Mouse (Mus musculus): Measurements from ENCODE around the gene Edil3.
"Not testable (repeated sequence)": the region's sequence is repeated elsewhere in the genome, so short reads cannot be mapped to it uniquely, and the experiment has no call there.

Edil3 gene

GRCm38 (mm10) chr13:88938564-88938963 is 117.3 kb downstream of the Edil3 start:
- DNase-seq (ENCODE audit: extremely low spot score, low spot score), result no peak

DNA sequence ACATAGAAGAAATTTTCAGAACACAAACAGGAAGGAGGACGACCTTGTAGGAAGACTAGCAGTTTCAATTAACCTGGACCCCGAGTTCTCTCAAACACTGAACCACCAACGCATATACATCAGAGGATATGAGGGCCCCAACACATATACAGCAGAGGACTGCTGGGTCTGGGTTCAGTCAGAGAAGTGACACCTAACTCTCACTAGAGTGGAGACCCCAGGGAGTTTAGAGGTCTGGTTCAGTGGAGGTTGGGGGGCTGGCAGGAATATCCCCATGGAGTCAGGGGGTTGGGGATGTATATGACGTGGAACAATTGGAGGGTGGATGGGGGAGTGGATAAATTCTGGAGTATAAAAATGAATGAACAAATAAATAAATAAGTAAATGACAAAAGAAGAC is 151.1 kb downstream of the Edil3 start:
- DNase-seq (ENCODE audit: extremely low spot score, low spot score), result no peak

- DNase-seq (ENCODE audit: extremely low spot score, low spot score), result no peak
Measured at GRCm38 (mm10) chr13:89007696-89008427, 186.6 kb downstream of the Edil3 start.

- DNase-seq (ENCODE audit: extremely low spot score, low spot score), result no peak
Measured at GRCm38 (mm10) chr13:89012500-89012899, 191.2 kb downstream of the Edil3 start.

- peak; percentile 27 for DNase-seq (ENCODE audit: extremely low spot score, low spot score)
Measured at GRCm38 (mm10) chr13:89029817-89030539, 208.7 kb downstream of the Edil3 start.

DNA sequence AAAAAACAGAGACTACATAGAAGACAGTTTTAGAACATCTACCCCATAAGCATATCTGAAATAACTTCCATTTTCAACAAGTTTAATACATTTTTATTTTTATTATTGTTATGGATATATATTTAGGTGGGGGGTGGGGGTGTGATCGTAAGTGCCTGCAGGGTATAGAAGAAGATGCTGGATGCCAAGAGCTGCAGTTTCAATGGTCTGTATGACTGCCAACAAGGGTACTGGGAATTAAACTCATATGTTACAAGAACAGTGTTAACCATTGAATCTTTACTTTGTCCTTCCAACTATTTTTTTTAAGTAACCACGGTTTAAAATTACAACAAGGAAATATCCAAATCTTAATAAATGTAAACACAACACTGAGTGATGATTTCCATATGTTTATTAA is 214.4 kb downstream of the Edil3 start:
- DNase-seq (ENCODE audit: extremely low spot score, low spot score), result no peak

GRCm38 (mm10) chr13:89041495-89041894 is 220.2 kb downstream of the Edil3 start:
- DNase-seq (ENCODE audit: extremely low spot score, low spot score), result no peak

DNA sequence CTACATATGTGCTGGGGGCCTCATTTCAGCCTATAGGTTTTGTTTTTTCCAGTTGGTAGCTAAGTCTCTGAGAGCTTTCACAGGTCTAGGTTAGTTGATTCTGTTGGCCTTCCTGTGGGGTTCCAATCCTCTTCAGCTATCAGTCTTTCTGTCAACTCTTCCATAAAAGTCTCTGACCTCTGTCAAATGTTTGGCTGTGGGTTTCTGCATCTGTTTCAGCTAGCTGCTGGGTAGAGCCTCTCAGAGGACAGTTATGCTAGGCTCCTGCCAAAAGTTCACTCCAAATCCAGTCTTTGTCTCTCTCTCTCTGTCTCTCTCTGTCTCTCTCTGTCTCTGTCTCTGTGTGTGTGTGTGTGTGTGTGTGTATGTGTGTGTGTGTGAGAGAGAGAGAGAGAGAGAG is 248.9 kb downstream of the Edil3 start:
- not testable (repeated sequence) for DNase-seq (ENCODE audit: extremely low spot score, low spot score)

- no peak for DNase-seq (ENCODE audit: extremely low spot score, low spot score)
Measured at GRCm38 (mm10) chr13:89076212-89076611, 254.9 kb downstream of the Edil3 start.

- DNase-seq (ENCODE audit: extremely low spot score, low spot score), result no peak
Measured at GRCm38 (mm10) chr13:89105889-89106288, 284.6 kb downstream of the Edil3 start.

GRCm38 (mm10) chr13:89117551-89117950 is 296.3 kb downstream of the Edil3 start:
- no peak for DNase-seq (ENCODE audit: extremely low spot score, low spot score)

- DNase-seq (ENCODE audit: extremely low spot score, low spot score), result no peak
Measured at GRCm38 (mm10) chr13:89119809-89120208, 298.5 kb downstream of the Edil3 start.

DNA sequence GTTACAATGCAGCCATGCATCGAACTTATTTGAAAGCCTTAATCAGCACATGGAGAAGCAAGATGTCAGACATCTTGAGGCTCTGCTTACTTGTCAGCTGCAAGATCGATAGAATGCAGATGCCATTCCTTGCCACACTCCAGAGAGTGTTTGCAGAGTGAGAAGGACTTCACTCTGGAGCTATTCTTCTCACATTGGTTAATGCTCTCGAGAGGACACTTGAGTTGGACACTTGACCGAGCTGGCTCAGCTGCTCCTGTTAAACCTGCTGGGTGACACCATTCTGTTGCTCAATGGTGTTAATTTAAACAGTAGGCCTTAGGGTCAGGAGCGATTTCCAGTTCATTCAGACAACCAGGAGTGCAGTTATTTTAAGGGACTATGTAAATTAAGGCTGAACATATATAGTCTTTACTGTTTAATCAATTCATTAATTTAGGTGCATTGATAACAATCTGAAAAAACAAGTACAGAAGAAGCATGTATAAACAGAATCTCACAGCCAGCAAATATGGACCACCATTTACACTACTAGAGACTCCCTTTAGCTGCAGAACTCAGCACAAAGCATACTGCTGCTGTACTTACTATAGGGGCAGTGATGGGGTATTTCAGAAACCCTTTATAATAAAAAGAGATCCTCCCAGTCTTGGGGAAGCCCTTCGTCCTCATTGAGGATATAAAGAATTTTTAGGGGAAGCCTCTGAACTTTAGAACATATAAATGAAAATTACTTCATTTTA is 301.4 kb downstream of the Edil3 start:
- DNase-seq (ENCODE audit: extremely low spot score, low spot score), result no peak

GRCm38 (mm10) chr13:89123396-89123795 is 302.1 kb downstream of the Edil3 start:
- no peak for DNase-seq (ENCODE audit: extremely low spot score, low spot score)

- no peak for DNase-seq (ENCODE audit: extremely low spot score, low spot score)
Measured at GRCm38 (mm10) chr13:89146056-89146547, 324.8 kb downstream of the Edil3 start.

GRCm38 (mm10) chr13:89151878-89152277 is 330.6 kb downstream of the Edil3 start:
- no peak for DNase-seq (ENCODE audit: extremely low spot score, low spot score)

GRCm38 (mm10) chr13:89167960-89168359 is 346.7 kb downstream of the Edil3 start:
- no peak for DNase-seq (ENCODE audit: extremely low spot score, low spot score)

GRCm38 (mm10) chr13:89170040-89170439 is 348.8 kb downstream of the Edil3 start:
- DNase-seq (ENCODE audit: extremely low spot score, low spot score), result no peak

DNA sequence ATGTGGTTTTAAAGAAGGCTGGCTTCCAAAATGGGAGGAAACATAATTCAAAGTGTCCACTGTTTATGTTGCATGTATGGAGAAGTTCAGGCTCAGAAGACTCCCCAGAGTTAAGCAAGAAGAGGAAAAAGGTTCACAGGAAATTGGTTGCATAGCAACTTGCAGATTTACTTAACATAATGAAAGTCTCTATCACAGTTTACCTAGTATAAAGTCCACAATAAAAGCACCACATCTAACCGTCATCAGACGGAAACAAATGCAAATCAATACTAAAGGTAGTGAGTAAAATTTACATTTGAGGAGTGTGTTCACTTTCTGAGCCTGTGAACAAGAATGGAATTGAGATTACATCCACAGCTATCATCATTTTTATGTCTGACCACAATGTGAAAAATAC is 353.9 kb downstream of the Edil3 start:
- DNase-seq (ENCODE audit: extremely low spot score, low spot score), result no peak

- DNase-seq (ENCODE audit: extremely low spot score, low spot score), result no peak
Measured at GRCm38 (mm10) chr13:89189051-89189450, 367.8 kb downstream of the Edil3 start.

GRCm38 (mm10) chr13:89197019-89197418 is 375.7 kb downstream of the Edil3 start:
- no peak for DNase-seq (ENCODE audit: extremely low spot score, low spot score)

GRCm38 (mm10) chr13:89199275-89199674 is 378.0 kb downstream of the Edil3 start:
- no peak for DNase-seq (ENCODE audit: extremely low spot score, low spot score)
